Mouse (Mus musculus) left cerebral cortex, adult 2 months (tissue): ENCODE results near the gene Cys1. TPM values are rescaled to one million over a fixed set of nuclear protein-coding genes. Genes with fewer than 3 reads are reported as not detected.
"Not testable (repeated sequence)": the region's sequence is repeated elsewhere in the genome, so short reads cannot be mapped to it uniquely, and the experiment has no call there.

Experiments
- DNase-seq, 2 experiments: peaks; one replicate each; pipeline ENCODE4 v3.0.0; 2021 to 2022; ENCODE audit warnings: low spot score in 2 of 2, mixed read lengths in 1 of 2; ENCODE audit errors: extremely low spot score in 1 of 2
- H3K27ac ChIP-seq: fragments of 200-600 bp; 2 replicates; pipeline ENCODE4 v1.8.1; 2022
- H3K4me3 ChIP-seq: fragments of 200-600 bp; 2 replicates; pipeline ENCODE4 v1.8.1; 2022
- CTCF ChIP-seq: fragments of 200-600 bp; IDR thresholded peaks from 2 replicates; pipeline ENCODE4 v1.8.1; 2022; ENCODE audit warnings: antibody characterized with exemption, mild to moderate bottlenecking, moderate library complexity
- intact Hi-C: fragments of 180-260 bp; cut with DNase I; formaldehyde crosslinking; loops from one replicate; pipeline ENCODE4 v1.15.1; 2025
- total RNA-seq, 2 experiments: library from RNA; stranded (reverse); gene quantifications; 2 replicates each; pipeline ENCODE4 v1.2.3; 2021

The Cys1 gene
- total RNA-seq, 2 experiments from 2014 or later: 15.2 to 20.0 TPM

GRCm38 (mm10) chr12:24709409-24709808 is 27.8 kb upstream of the Cys1 start:
- TF ChIP-seq CTCF: no peak
- DNase-seq: no peak
- no peak overlapping the region for H3K4me3 ChIP-seq
- H3K27ac ChIP-seq: no peak overlapping the region
- intact Hi-C loops: loop anchor here (5.0 kb wide), 1 partner anchor 1588 kb away; no protein-coding TSS in a partner anchor

GRCm38 (mm10) chr12:24708824-24709218 is 27.2 kb upstream of the Cys1 start:
- intact Hi-C loops: loop anchor here (5.0 kb wide), 1 partner anchor 1588 kb away; no protein-coding TSS in a partner anchor
- no peak for TF ChIP-seq CTCF

GRCm38 (mm10) chr12:24707954-24708823 is 26.6 kb upstream of the Cys1 start, which contains the start of gene Rrm2:
Gene Rrm2 (plus strand): TSS chr12:24708241.
- intact Hi-C loops: loop anchor here (5.0 kb wide), 1 partner anchor 1589 kb away; no protein-coding TSS in a partner anchor
- TF ChIP-seq CTCF: peak; percentile 86
- peak; percentile 92 for DNase-seq
- Histone ChIP-seq H3K4me3 (peak within 1 kb of the TSS; percentile 82), H3K27ac (0 out of 2 replicates have a peak within 1 kb of the TSS, but pooled peaks have one; percentile 5)

More at GRCm38 (mm10) chr12:24708824-24709218, 27.2 kb upstream of the Cys1 start:
- no peak for DNase-seq
- Histone ChIP-seq H3K4me3 (peak overlapping the region; percentile 82; the same call in 1 of the 2 replicates), H3K27ac (no peak overlapping the region)

GRCm38 (mm10) chr12:24707480-24707802 is 25.8 kb upstream of the Cys1 start:
- DNase-seq: no peak
- Histone ChIP-seq H3K27ac (no peak overlapping the region), H3K4me3 (no peak overlapping the region)
- TF ChIP-seq CTCF: no peak
- intact Hi-C loops: loop anchor here (5.0 kb wide), 1 partner anchor 1590 kb away; no protein-coding TSS in a partner anchor

GRCm38 (mm10) chr12:24706764-24707479 is 25.3 kb upstream of the Cys1 start:
- intact Hi-C loops: loop anchor here (5.0 kb wide), 1 partner anchor 1590 kb away; no protein-coding TSS in a partner anchor
- TF ChIP-seq CTCF: no peak
- DNase-seq: no peak

GRCm38 (mm10) chr12:24705502-24706263 is 24.1 kb upstream of the Cys1 start:
- Histone ChIP-seq H3K4me3 (no peak overlapping the region), H3K27ac (no peak overlapping the region)
- TF ChIP-seq CTCF: no peak
- intact Hi-C loops: loop anchor here (5.0 kb wide), 1 partner anchor 1592 kb away; no protein-coding TSS in a partner anchor
- no peak for DNase-seq

More at GRCm38 (mm10) chr12:24706764-24707479, 25.3 kb upstream of the Cys1 start:
- no peak overlapping the region for H3K27ac ChIP-seq
- H3K4me3 ChIP-seq: no peak overlapping the region

GRCm38 (mm10) chr12:24703013-24703412 is 21.4 kb upstream of the Cys1 start:
- Histone ChIP-seq H3K4me3 (no peak overlapping the region), H3K27ac (no peak overlapping the region)
- intact Hi-C loops: no loop called here
- no peak for DNase-seq
- no peak for TF ChIP-seq CTCF

- DNase-seq: not testable (repeated sequence)
Observed at GRCm38 (mm10) chr12:24701621-24702020, 20.0 kb upstream of the Cys1 start.

GRCm38 (mm10) chr12:24699578-24699977 is 18.0 kb upstream of the Cys1 start:
- intact Hi-C loops: loop anchor here (5.0 kb wide), 1 partner anchor 227 kb away; no protein-coding TSS in a partner anchor
- TF ChIP-seq CTCF: no peak
- no peak for DNase-seq
- Histone ChIP-seq H3K4me3 (no peak overlapping the region), H3K27ac (no peak overlapping the region)

More at GRCm38 (mm10) chr12:24701621-24702020, 20.0 kb upstream of the Cys1 start:
- peak; percentile 6; the same call in 1 of the 2 replicates for TF ChIP-seq CTCF
- H3K27ac ChIP-seq, intact Hi-C loops, H3K4me3 ChIP-seq: not testable (repeated sequence)

- Histone ChIP-seq H3K27ac (no peak overlapping the region), H3K4me3 (no peak overlapping the region)
- no peak for DNase-seq
- intact Hi-C loops: loop anchor here (5.0 kb wide), 1 partner anchor 226 kb away; no protein-coding TSS in a partner anchor
- no peak for TF ChIP-seq CTCF
Observed at GRCm38 (mm10) chr12:24698514-24698913, 16.9 kb upstream of the Cys1 start.
